Mouse (Mus musculus): ENCODE data around the gene Mbd6. TPM values are rescaled to one million over a fixed set of nuclear protein-coding genes. Genes with fewer than 3 reads are reported as not detected.

Mbd6 gene
- total RNA-seq, 2 experiments from 2014 or later, result 37.4 to 45.5 TPM

GRCm38 (mm10) chr10:127272371-127272770, 16.4 kb downstream of the Mbd6 start:
- no peak for DNase-seq (ENCODE audit: extremely low spot score in 1 of 2, low spot score in 2 of 2)
- intact Hi-C loops (cut with DNase I), result no loop called here

GRCm38 (mm10) chr10:127269884-127270283, 18.9 kb downstream of the Mbd6 start:
- no peak for DNase-seq (ENCODE audit: extremely low spot score in 1 of 2, low spot score in 2 of 2)
- intact Hi-C loops (cut with DNase I), result no loop called here

- no peak for DNase-seq (ENCODE audit: extremely low spot score in 1 of 2, low spot score in 2 of 2)
- intact Hi-C loops (cut with DNase I), result no loop called here
These were observed 19.8 kb downstream of the Mbd6 start for GRCm38 (mm10) chr10:127269036-127269435.

- DNase-seq (ENCODE audit: extremely low spot score in 1 of 2, low spot score in 2 of 2), result peak in 1 of 2 experiments; percentile 35
- intact Hi-C loops (cut with DNase I), result no loop called here
These were observed 20.4 kb downstream of the Mbd6 start for GRCm38 (mm10) chr10:127268401-127268800.

- intact Hi-C loops (cut with DNase I), result no loop called here
- no peak for DNase-seq (ENCODE audit: extremely low spot score in 1 of 2, low spot score in 2 of 2)
These were observed 21.5 kb downstream of the Mbd6 start for GRCm38 (mm10) chr10:127267318-127267717.

- intact Hi-C loops (cut with DNase I), result no loop called here
These were observed 22.4 kb downstream of the Mbd6 start, which contains the start of gene Dctn2 for GRCm38 (mm10) chr10:127266112-127267091. TSS of gene Dctn2 (plus strand) at chr10:127266368.

GRCm38 (mm10) chr10:127265727-127266111, 23.1 kb downstream of the Mbd6 start:
- DNase-seq (ENCODE audit: extremely low spot score in 1 of 2, low spot score in 2 of 2), result no peak

More at GRCm38 (mm10) chr10:127266112-127267091, 22.4 kb downstream of the Mbd6 start, which contains the start of gene Dctn2:
- DNase-seq (ENCODE audit: extremely low spot score in 1 of 2, low spot score in 2 of 2), result peak; percentile 97 to 98

GRCm38 (mm10) chr10:127264971-127265370, 23.8 kb downstream of the Mbd6 start:
- intact Hi-C loops (cut with DNase I), result no loop called here

More at GRCm38 (mm10) chr10:127265727-127266111, 23.1 kb downstream of the Mbd6 start:
- intact Hi-C loops (cut with DNase I), result no loop called here

GRCm38 (mm10) chr10:127264336-127264735, 24.5 kb downstream of the Mbd6 start:
- intact Hi-C loops (cut with DNase I), result no loop called here
- peak in 1 of 2 experiments; percentile 33 for DNase-seq (ENCODE audit: extremely low spot score in 1 of 2, low spot score in 2 of 2)

More at GRCm38 (mm10) chr10:127264971-127265370, 23.8 kb downstream of the Mbd6 start:
- DNase-seq (ENCODE audit: extremely low spot score in 1 of 2, low spot score in 2 of 2), result no peak

- intact Hi-C loops (cut with DNase I), result no loop called here
- no peak for DNase-seq (ENCODE audit: extremely low spot score in 1 of 2, low spot score in 2 of 2)
These were observed 25.2 kb downstream of the Mbd6 start for GRCm38 (mm10) chr10:127263631-127264030.

GRCm38 (mm10) chr10:127262548-127263398, 26.0 kb downstream of the Mbd6 start, which contains the start of gene Kif5a:
TSS of gene Kif5a (minus strand) at chr10:127263348.
- DNase-seq (ENCODE audit: extremely low spot score in 1 of 2, low spot score in 2 of 2), result peak in 1 of 2 experiments; percentile 78
- intact Hi-C loops (cut with DNase I), result no loop called here

GRCm38 (mm10) chr10:127261706-127262547, 26.9 kb downstream of the Mbd6 start:
- intact Hi-C loops (cut with DNase I), result no loop called here
- DNase-seq (ENCODE audit: extremely low spot score in 1 of 2, low spot score in 2 of 2), result no peak

GRCm38 (mm10) chr10:127258489-127258888, 30.3 kb downstream of the Mbd6 start:
- intact Hi-C loops (cut with DNase I), result no loop called here
- DNase-seq (ENCODE audit: extremely low spot score in 1 of 2, low spot score in 2 of 2), result no peak

- DNase-seq (ENCODE audit: extremely low spot score in 1 of 2, low spot score in 2 of 2), result no peak
- intact Hi-C loops (cut with DNase I), result no loop called here
These were observed 31.0 kb downstream of the Mbd6 start for GRCm38 (mm10) chr10:127257790-127258189.

- DNase-seq (ENCODE audit: extremely low spot score in 1 of 2, low spot score in 2 of 2), result peak in 1 of 2 experiments; percentile 79
- intact Hi-C loops (cut with DNase I), result no loop called here
These were observed 33.0 kb downstream of the Mbd6 start for GRCm38 (mm10) chr10:127255625-127256345.

- DNase-seq (ENCODE audit: extremely low spot score in 1 of 2, low spot score in 2 of 2), result no peak
- intact Hi-C loops (cut with DNase I), result no loop called here
These were observed 38.0 kb downstream of the Mbd6 start for GRCm38 (mm10) chr10:127250810-127251209.

GRCm38 (mm10) chr10:127238241-127238824, 50.5 kb downstream of the Mbd6 start:
- intact Hi-C loops (cut with DNase I), result no loop called here
- no peak for DNase-seq (ENCODE audit: extremely low spot score in 1 of 2, low spot score in 2 of 2)
